Mouse (Mus musculus) hindbrain, embryonic 10.5 days (tissue): ENCODE data around the gene Pla2g12a. TPM values are rescaled to one million over a fixed set of nuclear protein-coding genes. Genes with fewer than 3 reads are reported as not detected.

Experiments used
- DNase-seq: peaks from one replicate; pipeline ENCODE4 v3.0.0-alpha.2; 2017; ENCODE audit warnings: low spot score
- H3K27ac ChIP-seq: fragments of 300-500 bp; sonication (generic); 2 replicates; pipeline ENCODE4 v1.5.1; 2016; ENCODE audit warnings: mild to moderate bottlenecking, moderate library complexity
- H3K27me3 ChIP-seq: fragments of 300-500 bp; sonication (generic); 2 replicates; pipeline ENCODE4 v1.6.1; 2016; ENCODE audit warnings: mild to moderate bottlenecking; ENCODE audit not compliant: poor library complexity, insufficient read depth, severe bottlenecking
- H3K36me3 ChIP-seq: fragments of 300-500 bp; sonication (generic); 2 replicates; pipeline ENCODE4 v1.6.1; 2016; ENCODE audit warnings: mild to moderate bottlenecking, moderate library complexity
- H3K4me1 ChIP-seq: fragments of 300-500 bp; sonication (generic); replicated peaks from 2 replicates; pipeline ENCODE4 v1.6.1; 2016; ENCODE audit warnings: mild to moderate bottlenecking
- H3K4me3 ChIP-seq: fragments of 300-500 bp; sonication (generic); 2 replicates; pipeline ENCODE4 v1.5.1; 2016; ENCODE audit warnings: mild to moderate bottlenecking, moderate library complexity
- H3K9me3 ChIP-seq: fragments of 300-500 bp; sonication (generic); 2 replicates; pipeline ENCODE4 v1.6.1; 2016; ENCODE audit warnings: mild to moderate bottlenecking, moderate library complexity
- WGBS: fragments of 180-500 bp; shearing (Covaris S2); methylation state at CpG from one replicate; pipeline ENCODE4 v1.1.7; 2016; 5-methylcytosine and 5-hydroxymethylcytosine counted together
- polyA plus RNA-seq: library from polyadenylated mRNA; unstranded; fragments of >200 nt; fragmentation: Nextera tagmentation; extraction: Ambion mirVana; gene quantifications from 2 replicates; pipeline ENCODE4 v1.2.1, GENCODE M21; 2016

The Pla2g12a gene
- 27.6 and 28.1 TPM in 2 replicates for polyA plus RNA-seq

DNA sequence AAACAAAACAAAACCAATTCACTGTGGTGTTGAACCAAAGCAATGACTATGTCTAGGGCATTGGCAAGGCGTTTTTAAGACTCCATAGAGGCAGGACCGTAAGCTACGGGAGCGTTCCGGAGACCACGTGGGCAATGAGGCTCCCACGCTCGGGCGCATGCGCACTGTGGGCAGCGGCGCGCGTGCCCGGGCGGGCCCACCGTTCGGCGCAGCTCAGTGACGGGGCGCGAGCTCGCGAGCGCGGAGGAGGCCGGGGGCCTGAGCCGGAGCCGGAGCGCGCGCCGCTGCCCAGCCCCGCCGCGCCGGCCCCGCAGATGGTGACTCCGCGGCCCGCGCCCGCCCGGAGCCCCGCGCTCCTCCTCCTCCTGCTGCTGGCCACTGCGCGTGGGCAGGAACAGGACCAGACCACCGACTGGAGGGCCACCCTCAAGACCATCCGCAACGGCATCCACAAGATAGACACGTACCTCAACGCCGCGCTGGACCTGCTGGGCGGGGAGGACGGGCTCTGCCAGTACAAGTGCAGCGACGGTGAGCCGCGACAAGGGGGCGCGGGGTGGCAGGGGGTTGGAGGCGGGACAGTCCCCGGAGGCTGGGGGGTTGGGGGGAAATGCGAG, at the start of gene Pla2g12a:
TSS of gene Pla2g12a (plus strand) at position 202 of the 617 bp plus-strand sequence.
- peaks cover 15% of the 10 kb centered on the region for H3K4me1 ChIP-seq
- H3K4me3 ChIP-seq: peak within 1 kb of the TSS; percentile 80
- under 1% methylated on average over 66 of the region's 66 CpGs for WGBS
- peak within 1 kb of the TSS; percentile 95 for H3K27ac ChIP-seq
- no peaks in the 10 kb centered on the region; the same call in 1 of the 2 replicates for H3K27me3 ChIP-seq
- no peaks in the 10 kb centered on the region for H3K36me3 ChIP-seq
- peak; percentile 89 for DNase-seq
- H3K9me3 ChIP-seq: no peaks in the 10 kb centered on the region

DNA sequence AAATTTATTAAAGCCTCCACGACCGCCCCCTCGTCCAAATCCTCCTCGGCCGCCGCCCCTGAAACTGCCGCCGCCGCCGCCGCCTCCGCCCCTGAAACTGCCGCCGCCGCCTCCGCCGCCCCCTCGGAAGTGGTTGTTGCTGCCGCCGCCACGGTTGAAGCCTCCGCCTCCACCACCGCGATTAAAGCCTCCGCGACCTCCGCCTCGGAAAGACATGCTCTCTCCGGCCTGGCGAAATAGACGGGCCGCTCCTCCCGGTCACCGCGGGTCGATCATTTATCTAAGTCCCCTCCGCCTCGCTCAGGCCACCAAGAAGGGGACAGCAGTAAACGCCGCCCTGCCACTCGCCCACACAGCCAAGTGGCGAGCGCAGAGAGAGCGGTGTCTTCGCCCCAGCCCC, 47.8 kb upstream of the Pla2g12a start:
- Histone ChIP-seq H3K27me3 (no peaks in the 10 kb centered on the region), H3K4me3 (peak overlapping the region; percentile 96), H3K4me1 (peaks cover 15% of the 10 kb centered on the region), H3K27ac (peak overlapping the region; percentile 97), H3K36me3 (peaks cover 30% of the 10 kb centered on the region), H3K9me3 (no peaks in the 10 kb centered on the region)
- under 1% methylated on average over 45 of the region's 45 CpGs for WGBS
- no peak for DNase-seq

DNA sequence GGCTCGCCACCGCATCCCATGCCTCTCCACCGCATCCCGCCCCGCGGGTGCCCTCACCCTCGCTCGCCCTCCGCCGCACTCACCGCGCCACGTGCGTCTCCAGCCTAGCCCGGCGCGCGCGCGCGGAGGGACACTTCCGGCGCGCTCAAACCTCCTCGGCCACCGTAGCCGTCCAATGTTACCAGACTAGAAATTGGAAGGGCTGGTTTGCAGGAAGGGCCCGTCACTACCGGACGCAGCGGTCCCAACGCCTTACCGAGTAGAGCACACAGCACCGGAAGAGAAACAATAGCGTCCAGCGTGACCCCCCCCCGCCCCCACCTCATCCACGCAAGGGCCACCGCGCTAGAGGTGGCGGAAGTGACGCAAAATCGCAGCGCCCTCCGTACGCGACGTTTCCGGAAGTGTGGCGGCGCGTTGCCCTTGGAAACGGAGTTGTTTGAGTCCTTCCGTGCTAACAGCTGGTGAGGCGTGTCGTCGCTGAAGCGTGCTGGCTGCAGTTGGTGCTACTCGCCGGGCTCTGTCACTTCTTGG, 47.3 kb upstream of the Pla2g12a start, which contains the start of gene Gar1:
TSS of gene Gar1 (minus strand) at position 362 of the 534 bp plus-strand sequence.
- WGBS: under 1% methylated on average over 60 of the region's 60 CpGs
- Histone ChIP-seq H3K4me3 (peak within 1 kb of the TSS; percentile 96), H3K9me3 (no peaks in the 10 kb centered on the region), H3K36me3 (peaks cover 26% of the 10 kb centered on the region), H3K4me1 (peaks cover 20% of the 10 kb centered on the region), H3K27ac (peak within 1 kb of the TSS; percentile 97), H3K27me3 (no peaks in the 10 kb centered on the region)
- DNase-seq: peak; percentile 95

GRCm38 (mm10) chr3:129835388-129835934, 42.9 kb upstream of the Pla2g12a start, which contains the start of gene Cfi:
Cfi (plus strand) TSS chr3:129835884.
- H3K27ac ChIP-seq: peak within 1 kb of the TSS; percentile 59
- H3K4me3 ChIP-seq: peak within 1 kb of the TSS; percentile 16; the same call in 1 of the 2 replicates
- DNase-seq: no peak
- H3K36me3 ChIP-seq: no peaks in the 10 kb centered on the region
- WGBS: 65% methylated on average over 6 of the region's 6 CpGs
- H3K9me3 ChIP-seq: no peaks in the 10 kb centered on the region
- peaks cover 11% of the 10 kb centered on the region; the same call in 1 of the 2 replicates for H3K4me1 ChIP-seq
- H3K27me3 ChIP-seq: no peaks in the 10 kb centered on the region

DNA sequence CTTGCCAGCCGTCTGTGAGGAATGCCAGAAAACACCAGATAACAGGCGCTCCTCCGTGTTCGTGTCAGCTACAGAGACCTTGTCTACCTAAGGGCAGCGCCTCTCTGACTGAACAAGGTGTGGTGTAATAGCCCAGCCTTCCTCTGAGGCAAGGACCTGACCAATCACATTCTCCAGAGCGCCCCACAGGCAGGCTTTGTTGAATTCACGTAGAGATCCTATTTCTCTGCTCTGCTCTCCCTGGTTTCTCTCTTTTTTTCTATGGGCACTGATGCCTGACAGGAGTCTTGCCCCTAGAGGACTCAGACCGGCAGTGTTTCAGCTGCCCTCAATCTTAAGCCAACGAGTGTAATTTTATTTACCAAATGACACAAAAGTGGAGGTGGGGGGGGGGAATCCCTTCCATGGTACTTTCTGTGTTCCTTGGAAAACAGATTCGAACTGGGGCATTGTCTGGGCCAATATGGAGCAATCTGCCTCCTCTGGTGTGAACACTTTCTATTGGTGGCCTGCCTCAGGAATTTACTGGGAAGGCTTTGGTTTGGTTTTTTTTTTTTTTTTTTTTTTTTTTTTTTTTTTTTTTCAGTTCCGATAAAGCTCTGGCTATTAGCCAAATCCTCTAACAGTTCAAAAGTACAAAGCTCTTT, 42.2 kb upstream of the Pla2g12a start:
- 17% methylated on average over 11 of the region's 11 CpGs for WGBS
- H3K27me3 ChIP-seq: no peaks in the 10 kb centered on the region
- no peaks in the 10 kb centered on the region for H3K9me3 ChIP-seq
- H3K27ac ChIP-seq: peak overlapping the region; percentile 59
- H3K4me3 ChIP-seq: peak overlapping the region; percentile 16; the same call in 1 of the 2 replicates
- H3K36me3 ChIP-seq: no peaks in the 10 kb centered on the region
- peaks cover 11% of the 10 kb centered on the region; the same call in 1 of the 2 replicates for H3K4me1 ChIP-seq
- peak; percentile 27 for DNase-seq

DNA sequence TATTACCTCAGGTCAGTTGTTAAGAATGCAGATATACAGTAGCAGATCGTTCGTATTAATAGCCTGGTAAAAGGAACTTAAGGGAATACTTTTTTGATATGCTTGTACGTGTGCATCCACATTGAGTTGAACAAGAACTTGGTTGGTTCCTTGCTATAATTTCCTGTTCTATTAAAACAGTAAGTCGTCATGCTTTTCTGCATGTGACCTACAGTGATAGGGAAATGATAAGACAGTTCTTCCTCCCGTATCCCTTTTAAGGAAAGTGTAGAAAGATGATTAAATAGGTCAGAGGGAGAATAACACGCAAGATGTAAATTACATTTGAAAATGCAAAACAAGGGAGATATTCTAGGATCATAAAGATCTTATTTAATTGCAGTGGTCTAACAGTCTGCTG, 41.4 kb upstream of the Pla2g12a start:
- H3K27ac ChIP-seq: no peak overlapping the region
- WGBS: 92% methylated on average over 6 of the region's 6 CpGs
- H3K4me3 ChIP-seq: no peak overlapping the region
- H3K4me1 ChIP-seq: peaks cover 11% of the 10 kb centered on the region; the same call in 1 of the 2 replicates
- no peak for DNase-seq
- H3K9me3 ChIP-seq: no peaks in the 10 kb centered on the region
- H3K27me3 ChIP-seq: no peaks in the 10 kb centered on the region
- H3K36me3 ChIP-seq: no peaks in the 10 kb centered on the region

DNA sequence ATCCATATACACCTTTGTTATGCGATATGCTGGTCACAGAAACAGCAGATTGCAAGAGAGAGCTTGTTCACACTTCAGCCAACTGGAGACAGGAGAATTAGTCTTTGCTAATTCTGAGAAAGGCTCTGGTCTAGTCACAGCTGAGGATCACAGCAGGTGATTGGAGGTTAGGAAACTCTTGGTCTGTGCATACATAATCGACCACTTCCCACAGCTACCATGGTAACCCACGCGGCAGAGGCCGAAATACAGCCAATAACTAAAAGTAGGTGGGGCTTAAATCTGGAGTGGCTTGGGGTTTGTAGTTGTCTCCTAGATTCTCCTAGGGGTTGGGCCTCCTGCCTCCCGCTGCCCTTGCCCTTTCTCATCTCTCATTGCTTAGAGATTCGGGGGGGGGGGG, 40.4 kb upstream of the Pla2g12a start:
- Histone ChIP-seq H3K36me3 (no peaks in the 10 kb centered on the region), H3K27me3 (no peaks in the 10 kb centered on the region), H3K27ac (no peak overlapping the region), H3K4me3 (no peak overlapping the region), H3K4me1 (peaks cover 11% of the 10 kb centered on the region; the same call in 1 of the 2 replicates), H3K9me3 (no peaks in the 10 kb centered on the region)
- 46% methylated on average over 7 of the region's 7 CpGs for WGBS
- DNase-seq: no peak

DNA sequence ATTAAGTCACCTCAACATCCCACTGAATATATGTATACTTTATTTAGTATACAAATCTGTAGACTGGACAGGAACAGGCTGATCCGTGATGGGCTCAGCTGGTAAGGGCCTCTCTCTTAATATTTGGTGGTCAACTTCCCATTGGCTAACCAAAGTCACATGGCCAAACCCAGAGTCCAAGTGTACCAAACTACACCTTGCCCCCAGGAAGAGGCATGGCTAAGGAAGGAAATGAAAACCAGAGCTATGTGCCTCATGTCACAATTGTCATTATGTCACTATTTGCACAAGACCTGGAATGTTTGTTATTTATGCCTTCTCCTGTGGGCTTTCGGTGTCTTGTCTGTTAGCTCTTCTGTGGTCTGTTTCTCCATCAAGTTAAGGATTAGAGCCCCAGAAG, 32.5 kb upstream of the Pla2g12a start:
- Histone ChIP-seq H3K9me3 (no peaks in the 10 kb centered on the region), H3K27ac (no peak overlapping the region), H3K4me3 (no peak overlapping the region)

GRCm38 (mm10) chr3:129846846-129847245, 31.6 kb upstream of the Pla2g12a start:
- WGBS: 86% methylated on average over 7 of the region's 7 CpGs
- no peaks in the 10 kb centered on the region for H3K36me3 ChIP-seq
- no peaks in the 10 kb centered on the region for H3K9me3 ChIP-seq
- no peak for DNase-seq
- H3K4me3 ChIP-seq: no peak overlapping the region
- no peak overlapping the region for H3K27ac ChIP-seq
- no peaks in the 10 kb centered on the region for H3K27me3 ChIP-seq
- H3K4me1 ChIP-seq: no peaks in the 10 kb centered on the region

More for the DNA sequence above, 32.5 kb upstream of the Pla2g12a start:
- no peaks in the 10 kb centered on the region for H3K4me1 ChIP-seq
- DNase-seq: no peak
- H3K36me3 ChIP-seq: no peaks in the 10 kb centered on the region
- no peaks in the 10 kb centered on the region for H3K27me3 ChIP-seq
- 87% methylated on average over 2 of the region's 2 CpGs for WGBS

DNA sequence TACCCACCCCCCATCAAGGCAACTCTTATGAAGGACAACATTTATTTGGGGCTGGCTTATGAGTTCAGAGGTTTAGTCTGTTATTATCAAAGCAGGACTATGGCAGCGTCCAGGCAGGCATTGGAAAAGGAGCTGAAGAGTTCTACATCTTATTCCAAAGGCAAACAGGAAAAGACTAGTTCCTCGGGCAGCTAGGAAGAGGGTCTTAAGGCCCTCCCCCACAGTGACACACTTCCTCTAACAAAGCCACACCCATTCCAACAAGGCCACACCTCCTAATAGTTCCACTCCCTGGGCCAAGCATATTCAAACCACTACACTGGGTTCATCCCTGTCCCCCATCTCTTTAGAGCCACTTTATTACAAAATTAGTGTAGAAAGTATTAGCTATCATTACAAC, 15.8 kb upstream of the Pla2g12a start:
- WGBS: 78% methylated on average over 2 of the region's 2 CpGs
- Histone ChIP-seq H3K4me3 (no peak overlapping the region), H3K36me3 (no peaks in the 10 kb centered on the region)

GRCm38 (mm10) chr3:129863698-129864097, 14.7 kb upstream of the Pla2g12a start:
- DNase-seq: peak; percentile 43
- 49% methylated on average over 14 of the region's 14 CpGs for WGBS
- Histone ChIP-seq H3K36me3 (no peaks in the 10 kb centered on the region), H3K27ac (no peak overlapping the region), H3K4me1 (no peaks in the 10 kb centered on the region), H3K9me3 (peaks cover 4% of the 10 kb centered on the region; the same call in 1 of the 2 replicates), H3K4me3 (no peak overlapping the region), H3K27me3 (no peaks in the 10 kb centered on the region)

More for the DNA sequence above, 15.8 kb upstream of the Pla2g12a start:
- DNase-seq: no peak
- Histone ChIP-seq H3K4me1 (no peaks in the 10 kb centered on the region), H3K27ac (no peak overlapping the region), H3K27me3 (no peaks in the 10 kb centered on the region), H3K9me3 (peaks cover 13% of the 10 kb centered on the region)

GRCm38 (mm10) chr3:129877327-129877726, 1.1 kb upstream of the Pla2g12a start:
- H3K36me3 ChIP-seq: no peaks in the 10 kb centered on the region
- H3K9me3 ChIP-seq: no peaks in the 10 kb centered on the region
- peaks cover 15% of the 10 kb centered on the region for H3K4me1 ChIP-seq
- no peak overlapping the region for H3K4me3 ChIP-seq
- H3K27me3 ChIP-seq: no peaks in the 10 kb centered on the region; the same call in 1 of the 2 replicates
- DNase-seq: no peak
- 93% methylated on average over 10 of the region's 10 CpGs for WGBS
- no peak overlapping the region for H3K27ac ChIP-seq
